8 mouse cellular contexts compared by ENCODE assay signal in genomic region chr1:153703445-153703991, GRCm38 (mm10). TPM values are rescaled to one million over a fixed set of nuclear protein-coding genes. Genes with fewer than 3 reads are reported as not detected.
DNase-seq lines count a peak whose midpoint lies in the region; ATAC-seq and TF ChIP-seq lines count a peak whose summit lies in the region.

No protein-coding gene starts in this region.

- H3K4me3 ChIP-seq in lung, embryonic 16.5 days (ENCODE audit: low read length), result no peak overlapping the region
- no peak overlapping the region for H3K4me3 ChIP-seq in lung, adult 2 months (replicated peaks; ENCODE audit: extremely low read depth, low read depth, low read length)
- 0 out of 2 replicates have a peak overlapping the region, but pooled peaks have one; percentile 7 for H3K4me3 ChIP-seq in forebrain, embryonic 10.5 days
- no peak overlapping the region for H3K4me3 ChIP-seq in hindbrain, embryonic 15.5 days
- H3K4me3 ChIP-seq in midbrain, embryonic 15.5 days, result no peak overlapping the region

- H3K9ac ChIP-seq in lung, embryonic 16.5 days (ENCODE audit: low read length), result no peak overlapping the region
- no peak overlapping the region for H3K9ac ChIP-seq in hindbrain, embryonic 15.5 days
- H3K9ac ChIP-seq in midbrain, embryonic 15.5 days, result no peak overlapping the region

- no peaks in the 10 kb centered on the region for H3K27me3 ChIP-seq in lung, embryonic 16.5 days (ENCODE audit: control insufficient read depth, insufficient read depth, low read depth, low read length)
- peaks cover 10% of the 10 kb centered on the region; the same call in 1 of the 2 replicates for H3K27me3 ChIP-seq in forebrain, embryonic 10.5 days (ENCODE audit: poor library complexity, severe bottlenecking)
- no peaks in the 10 kb centered on the region for H3K27me3 ChIP-seq in hindbrain, embryonic 15.5 days
- no peaks in the 10 kb centered on the region for H3K27me3 ChIP-seq in midbrain, embryonic 15.5 days (replicated peaks)

- H3K4me2 ChIP-seq in lung, embryonic 16.5 days (ENCODE audit: low read depth, low read length), result 0 out of 2 replicates have a peak overlapping the region, but pooled peaks have one; percentile 8
- peak overlapping the region; percentile 15; the same call in 1 of the 2 replicates for H3K4me2 ChIP-seq in hindbrain, embryonic 15.5 days
- peak overlapping the region; percentile 4; the same call in 1 of the 2 replicates for H3K4me2 ChIP-seq in midbrain, embryonic 15.5 days

- H3K4me1 ChIP-seq in lung, embryonic 16.5 days (replicated peaks; ENCODE audit: control insufficient read depth, insufficient read depth, low read length), result no peaks in the 10 kb centered on the region; the same call in 1 of the 2 replicates
- H3K4me1 ChIP-seq in lung, adult 2 months (ENCODE audit: control insufficient read depth, insufficient read depth, low read length), result no peaks in the 10 kb centered on the region
- peaks cover 51% of the 10 kb centered on the region for H3K4me1 ChIP-seq in forebrain, embryonic 10.5 days
- H3K4me1 ChIP-seq in hindbrain, embryonic 15.5 days (replicated peaks), result peaks cover 21% of the 10 kb centered on the region
- H3K4me1 ChIP-seq in midbrain, embryonic 15.5 days, result peaks cover 27% of the 10 kb centered on the region

- ATAC-seq in lung, embryonic 16.5 days (ENCODE audit: low read depth), result no peak
- ATAC-seq in hindbrain, embryonic 15.5 days (ENCODE audit: low FRiP score, low read depth), result peak; percentile 67
- peak; percentile 78 for ATAC-seq in midbrain, embryonic 15.5 days (replicated peaks)

- WGBS in lung, embryonic 16.5 days, result 14% methylated on average over 12 of the region's 12 CpGs
- 24% methylated on average over 12 of the region's 12 CpGs for WGBS in lung, adult 2 months
- WGBS in forebrain, embryonic 10.5 days, result 2% methylated on average over 12 of the region's 12 CpGs
- 5% methylated on average over 11 of the region's 12 CpGs for WGBS in hindbrain, embryonic 15.5 days
- 6% methylated on average over 12 of the region's 12 CpGs for WGBS in midbrain, embryonic 15.5 days

- no peak overlapping the region for H3K27ac ChIP-seq in lung, embryonic 16.5 days (ENCODE audit: low read length)
- H3K27ac ChIP-seq in forebrain, embryonic 10.5 days, result peak overlapping the region; percentile 83
- H3K27ac ChIP-seq in hindbrain, embryonic 15.5 days (replicated peaks), result peak overlapping the region; percentile 48
- peak overlapping the region; percentile 61 for H3K27ac ChIP-seq in midbrain, embryonic 15.5 days

- no peak for TF ChIP-seq POLR2A in lung, adult 2 months (IDR thresholded peaks at IDR 0.05; ENCODE audit: borderline replicate concordance, extremely low read depth, low read depth, low read length)

- no peaks in the 10 kb centered on the region for H3K36me3 ChIP-seq in lung, embryonic 16.5 days (ENCODE audit: control insufficient read depth, insufficient read depth, low read length)
- no peaks in the 10 kb centered on the region for H3K36me3 ChIP-seq in forebrain, embryonic 10.5 days (replicated peaks)
- no peaks in the 10 kb centered on the region for H3K36me3 ChIP-seq in hindbrain, embryonic 15.5 days
- H3K36me3 ChIP-seq in midbrain, embryonic 15.5 days (replicated peaks), result no peaks in the 10 kb centered on the region

- no peaks in the 10 kb centered on the region for H3K9me3 ChIP-seq in lung, embryonic 16.5 days (ENCODE audit: control insufficient read depth, low read length)
- no peaks in the 10 kb centered on the region for H3K9me3 ChIP-seq in forebrain, embryonic 10.5 days
- no peaks in the 10 kb centered on the region for H3K9me3 ChIP-seq in hindbrain, embryonic 15.5 days
- H3K9me3 ChIP-seq in midbrain, embryonic 15.5 days, result no peaks in the 10 kb centered on the region

- no peak for TF ChIP-seq CTCF in lung, adult 2 months (IDR thresholded peaks at IDR 0.05; ENCODE audit: insufficient read depth, low read length)

- DNase-seq in lung, adult 2 months, result no peak
- peak; percentile 75 for DNase-seq in forebrain, embryonic 10.5 days (ENCODE audit: extremely low spot score, low spot score)
- DNase-seq in c-Kit-positive CD71-positive TER-119-positive erythroid progenitor cells, embryonic 14.5 days (ENCODE audit: low spot score), result no peak
- no peak for DNase-seq in B cell, adult 2 months
- DNase-seq in liver, result no peak

RNA-seq across cellular contexts. Expression of gene Rgs16, which starts 36.6 kb away (rescaled TPM):
- polyA plus RNA-seq in lung, embryonic 16.5 days (2015; fragmentation: Nextera tagmentation; extraction: Ambion mirVana), result 1.9 and 2.2 TPM in 2 replicates
- 0.71 and 0.76 TPM in 2 replicates for polyA plus RNA-seq in lung, adult 2 months (2012; rRNA removed)
- 26.2 and 31.0 TPM in 2 replicates for polyA plus RNA-seq in forebrain, embryonic 10.5 days (2016; fragmentation: Nextera tagmentation; extraction: Ambion mirVana)
- 12.4 and 17.1 TPM in 2 replicates for polyA plus RNA-seq in hindbrain, embryonic 15.5 days (2015; fragmentation: Nextera tagmentation; extraction: Ambion mirVana)
- polyA plus RNA-seq in midbrain, embryonic 15.5 days (2015; fragmentation: Nextera tagmentation; extraction: Ambion mirVana), result 20.7 and 24.0 TPM in 2 replicates

RNA-seq across cellular contexts. Expression of gene Rnasel, which starts 45.7 kb away (rescaled TPM):
- 7.8 and 8.7 TPM in 2 replicates for polyA plus RNA-seq in lung, embryonic 16.5 days (2015; fragmentation: Nextera tagmentation; extraction: Ambion mirVana)
- polyA plus RNA-seq in lung, adult 2 months (2012; rRNA removed), result 4.7 and 10.1 TPM in 2 replicates
- polyA plus RNA-seq in forebrain, embryonic 10.5 days (2016; fragmentation: Nextera tagmentation; extraction: Ambion mirVana), result 7.4 and 7.7 TPM in 2 replicates
- 39.5 and 40.1 TPM in 2 replicates for polyA plus RNA-seq in hindbrain, embryonic 15.5 days (2015; fragmentation: Nextera tagmentation; extraction: Ambion mirVana)
- polyA plus RNA-seq in midbrain, embryonic 15.5 days (2015; fragmentation: Nextera tagmentation; extraction: Ambion mirVana), result 47.9 and 48.3 TPM in 2 replicates

RNA-seq across cellular contexts. Expression of gene Rgs8, which starts 50.7 kb away (rescaled TPM):
- polyA plus RNA-seq in lung, embryonic 16.5 days (2015; fragmentation: Nextera tagmentation; extraction: Ambion mirVana), result 0.10 and 0.15 TPM in 2 replicates
- 0.01 TPM in 1 of 2 replicates, not detected in the other for polyA plus RNA-seq in lung, adult 2 months (2012; rRNA removed)
- polyA plus RNA-seq in forebrain, embryonic 10.5 days (2016; fragmentation: Nextera tagmentation; extraction: Ambion mirVana), result 9.1 and 9.6 TPM in 2 replicates
- polyA plus RNA-seq in hindbrain, embryonic 15.5 days (2015; fragmentation: Nextera tagmentation; extraction: Ambion mirVana), result 21.2 and 21.6 TPM in 2 replicates
- polyA plus RNA-seq in midbrain, embryonic 15.5 days (2015; fragmentation: Nextera tagmentation; extraction: Ambion mirVana), result 42.0 and 46.9 TPM in 2 replicates
